Mouse (Mus musculus) thymus, adult 2 months (tissue): ENCODE data around the gene Itgal.

ENCODE experiments used
- CTCF ChIP-seq: fragments of 200-500 bp; IDR thresholded peaks from 2 replicates; pipeline ENCODE4 v1.5.1; 2012; ENCODE audit warnings: mild to moderate bottlenecking, control low read depth, low read length, moderate library complexity, borderline replicate concordance; ENCODE audit not compliant: control insufficient read depth, poor library complexity, insufficient read depth; ENCODE audit errors: extremely low read depth
- POLR2A ChIP-seq: fragments of 200-500 bp; IDR thresholded peaks from 2 replicates; pipeline ENCODE4 v1.6.1; 2012; ENCODE audit warnings: mild to moderate bottlenecking, low read length, control low read depth, moderate library complexity; ENCODE audit not compliant: control insufficient read depth, poor library complexity, insufficient read depth; ENCODE audit errors: extremely low read depth

- TF ChIP-seq CTCF (no peak), POLR2A (no peak)
Observed at GRCm38 (mm10) chr7:127282190-127282589, 13.9 kb upstream of the Itgal start.
